Mouse (Mus musculus): ENCODE measurements around the gene Rps24. TPM values are rescaled to one million over a fixed set of nuclear protein-coding genes. Genes with fewer than 3 reads are reported as not detected.
"Not testable (repeated sequence)": the region's sequence is repeated elsewhere in the genome, so short reads cannot be mapped to it uniquely, and the experiment has no call there.

Rps24 gene
- 843 and 907 TPM in 2 replicates for total RNA-seq (2015; ENCODE audit: low replicate concordance)
- total RNA-seq (2017; ENCODE audit: low replicate concordance), result 584 and 753 TPM in 2 replicates

DNA sequence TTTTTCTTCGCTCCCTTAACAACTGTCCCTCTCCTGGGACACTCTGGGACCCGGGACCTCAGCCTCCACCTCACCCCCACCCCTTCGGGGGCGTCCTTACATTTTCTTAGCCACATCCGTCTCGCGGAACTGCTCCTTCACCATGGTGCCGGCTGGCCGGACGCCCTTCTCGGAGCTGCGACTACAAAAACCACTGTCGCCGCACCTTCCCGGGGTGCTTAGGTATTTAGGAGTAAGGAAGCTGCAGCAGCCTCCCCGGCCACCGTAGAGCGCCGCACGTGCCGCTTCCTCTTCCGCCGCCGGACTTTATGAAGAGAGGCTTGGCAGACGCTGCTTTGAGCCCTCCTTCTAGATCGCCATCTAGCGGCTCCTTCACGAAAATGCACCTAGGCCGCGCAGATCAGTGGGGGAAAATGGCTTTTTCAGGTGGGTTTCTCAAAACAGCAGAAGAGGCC, at the start of gene Rps24, which contains the start of gene Polr3a:
Gene Rps24, plus strand, starts transcription at position 353 of the 455 bp plus-strand sequence.
Gene Polr3a, minus strand, starts transcription at position 286 of the 455 bp plus-strand sequence.
- peak; percentile 81 for ATAC-seq (replicated peaks; ENCODE audit: low FRiP score, poor library complexity, severe bottlenecking)

DNA sequence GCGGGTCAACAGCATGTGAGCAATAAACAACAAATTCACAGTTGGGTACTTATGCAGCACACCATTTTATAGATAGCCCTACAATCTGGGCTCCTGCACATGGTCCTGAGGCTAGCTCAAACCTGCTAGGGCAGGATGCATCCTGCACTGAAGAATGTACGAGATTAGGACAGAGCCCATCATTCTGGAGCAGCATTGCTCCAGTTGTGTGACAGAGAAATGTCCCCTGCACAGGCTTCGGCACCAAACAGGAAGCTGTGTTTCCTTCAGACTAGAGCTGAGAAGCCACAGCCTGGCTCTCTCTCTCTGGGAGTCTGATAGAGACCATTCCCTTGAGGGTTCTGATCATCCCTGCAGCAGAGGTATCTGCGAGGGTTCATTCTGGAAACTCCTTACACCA, 43.4 kb upstream of the Rps24 start:
- not testable (repeated sequence) for ATAC-seq (replicated peaks; ENCODE audit: low FRiP score, poor library complexity, severe bottlenecking)

DNA sequence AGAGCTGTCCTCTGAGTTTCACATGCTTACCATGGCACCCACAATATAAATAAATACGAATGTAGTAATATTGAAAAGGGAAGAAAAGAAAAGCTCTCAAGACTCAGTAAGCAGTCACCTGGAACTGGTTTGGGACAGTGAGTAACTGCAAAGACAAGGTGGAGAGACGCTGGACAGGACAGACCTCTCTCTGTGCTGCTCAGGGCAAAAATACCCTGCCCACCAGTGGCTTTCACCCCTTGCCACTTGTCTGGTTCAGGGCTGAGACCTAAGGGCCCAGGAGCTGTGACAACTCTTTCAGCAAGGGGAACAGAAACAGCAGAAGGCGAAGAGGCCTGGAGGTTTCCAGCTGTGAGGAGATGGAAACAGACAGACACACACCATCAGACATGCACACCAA, 28.7 kb upstream of the Rps24 start:
- ATAC-seq (replicated peaks; ENCODE audit: low FRiP score, poor library complexity, severe bottlenecking), result no peak

DNA sequence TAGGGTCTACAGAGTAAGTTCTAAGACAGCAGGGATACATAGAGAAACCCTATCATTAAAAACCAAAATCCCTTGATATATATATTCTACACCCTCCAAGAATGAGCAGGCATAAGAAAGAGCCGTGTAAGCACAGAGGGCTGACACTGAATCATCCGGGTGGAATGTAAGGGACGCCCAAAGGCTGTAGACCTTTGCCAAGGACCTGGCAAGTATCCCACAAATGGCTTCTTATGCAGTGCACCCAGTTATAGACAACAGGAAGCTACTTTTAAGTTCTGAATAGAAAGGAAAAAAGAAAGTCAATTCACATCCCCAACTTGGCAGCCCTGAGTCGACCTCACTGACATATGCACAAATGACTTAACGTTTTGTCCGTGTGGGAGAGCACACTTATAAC, 18.1 kb upstream of the Rps24 start:
- no peak for ATAC-seq (replicated peaks; ENCODE audit: low FRiP score, poor library complexity, severe bottlenecking)

DNA sequence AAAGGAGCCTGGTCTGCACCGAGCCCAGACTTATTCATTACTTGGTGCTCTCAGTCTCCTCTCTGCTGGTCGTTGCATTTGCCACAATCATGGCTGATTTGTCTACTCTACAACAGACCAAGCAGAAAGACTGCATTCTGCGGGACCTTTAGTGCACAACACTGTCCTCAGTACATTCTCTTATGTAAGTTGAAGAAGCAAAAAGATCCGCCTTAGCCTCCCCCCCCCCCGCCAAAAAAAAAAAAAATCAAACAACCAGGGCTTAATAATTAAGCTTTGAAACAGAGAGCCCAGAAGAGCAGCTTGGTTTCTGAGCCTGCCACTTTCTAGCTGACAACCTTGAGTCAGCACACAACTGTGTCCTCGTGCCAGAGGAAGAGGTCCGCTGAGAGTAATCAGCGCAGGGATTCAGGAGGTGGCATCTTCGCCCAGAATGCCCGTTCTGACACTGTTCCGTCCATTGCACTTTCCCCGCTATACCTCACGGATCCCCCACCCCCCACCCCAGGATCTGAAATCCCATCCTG, 621 bp upstream of the Rps24 start:
- no peak for ATAC-seq (replicated peaks; ENCODE audit: low FRiP score, poor library complexity, severe bottlenecking)

DNA sequence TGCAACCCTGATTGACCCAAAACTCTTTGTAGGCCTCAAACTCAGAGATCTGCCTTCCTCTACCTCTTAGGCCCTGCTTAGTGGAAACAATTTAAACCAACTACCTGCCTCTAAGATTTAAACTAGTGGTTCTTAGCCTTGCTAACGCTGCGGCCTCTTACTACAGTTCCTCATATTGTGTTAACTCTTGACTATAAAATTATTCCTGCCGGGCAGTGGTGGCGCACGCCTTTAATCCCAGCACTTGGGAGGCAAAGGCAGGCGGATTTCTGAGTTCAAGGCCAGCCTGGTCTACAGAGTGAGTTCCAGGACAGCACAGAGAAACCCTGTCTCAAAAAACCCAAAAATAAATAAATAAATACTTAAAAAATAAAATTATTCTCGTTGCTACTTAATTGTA, 2.8 kb downstream of the Rps24 start:
- ATAC-seq (replicated peaks; ENCODE audit: low FRiP score, poor library complexity, severe bottlenecking), result not testable (repeated sequence)

DNA sequence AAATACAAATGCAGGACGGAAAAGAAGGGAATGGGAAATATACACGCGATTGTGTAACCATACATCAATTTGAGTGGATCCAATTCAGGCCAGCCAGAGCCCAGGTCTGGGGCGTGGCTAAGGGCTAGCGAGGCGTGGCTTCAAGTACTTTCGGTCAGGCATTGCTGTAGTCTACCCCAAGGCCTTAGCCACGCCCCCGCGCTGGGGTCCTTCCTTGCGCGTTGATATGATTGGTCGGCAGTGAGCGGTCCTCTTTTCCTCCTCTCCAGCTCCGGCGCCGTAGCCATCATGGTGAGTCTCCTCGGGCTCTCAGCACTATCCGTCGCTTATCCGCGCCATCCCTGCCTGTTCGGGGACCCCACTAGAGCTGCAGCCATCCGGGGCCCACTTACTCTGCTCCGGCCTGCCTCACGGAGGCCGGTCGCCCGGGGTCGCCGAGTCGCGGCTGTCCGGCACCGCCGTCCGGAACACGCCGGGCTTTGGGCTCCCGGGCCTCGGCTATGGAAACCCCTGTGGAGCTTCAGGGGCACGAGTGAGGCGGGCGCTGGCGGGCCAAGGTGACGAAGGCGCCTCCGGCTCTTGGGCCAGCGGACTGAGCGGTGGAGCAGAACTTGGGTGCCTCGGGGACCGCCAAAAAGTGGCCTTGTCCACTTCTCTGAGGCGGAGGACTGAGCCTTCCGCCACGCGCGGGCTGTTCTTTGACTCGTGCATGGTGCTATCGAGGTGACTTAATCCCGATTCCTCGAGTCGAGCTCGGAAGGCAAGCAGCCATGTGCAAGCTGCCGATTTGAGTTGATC, 3.7 kb downstream of the Rps24 start:
- peak; percentile 93 for ATAC-seq (replicated peaks; ENCODE audit: low FRiP score, poor library complexity, severe bottlenecking)

DNA sequence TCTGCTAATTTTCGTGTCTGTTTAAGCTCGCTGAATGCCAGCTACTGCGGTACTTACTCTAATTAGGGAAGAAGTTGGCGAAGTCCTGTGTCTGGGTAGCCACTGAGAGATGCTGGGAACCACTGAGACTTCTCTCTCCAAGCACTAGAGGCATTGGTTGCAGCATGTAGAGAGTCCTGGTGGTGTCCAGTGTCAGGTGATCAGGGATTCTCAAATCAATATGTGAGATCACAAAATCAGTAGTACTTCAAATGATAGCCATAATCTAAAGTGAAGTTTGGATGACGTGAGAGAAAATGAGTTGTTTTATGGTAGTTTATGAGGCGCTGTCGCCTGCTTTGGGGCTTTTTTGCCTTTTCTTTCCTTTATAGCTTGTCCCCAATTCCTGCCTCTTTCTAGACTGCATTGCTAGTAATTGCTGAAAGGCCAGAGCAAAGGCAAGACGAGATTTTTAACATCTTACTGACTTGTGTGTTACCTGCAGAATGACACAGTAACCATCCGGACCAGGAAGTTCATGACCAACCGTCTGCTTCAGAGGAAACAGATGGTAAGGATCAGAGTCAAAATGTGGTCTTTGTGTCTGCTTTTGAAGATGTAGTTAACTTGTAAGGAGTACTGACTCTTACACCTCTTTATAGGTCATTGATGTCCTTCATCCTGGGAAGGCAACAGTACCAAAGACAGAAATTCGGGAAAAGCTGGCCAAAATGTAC, 4.5 kb downstream of the Rps24 start:
- no peak for ATAC-seq (replicated peaks; ENCODE audit: low FRiP score, poor library complexity, severe bottlenecking)

DNA sequence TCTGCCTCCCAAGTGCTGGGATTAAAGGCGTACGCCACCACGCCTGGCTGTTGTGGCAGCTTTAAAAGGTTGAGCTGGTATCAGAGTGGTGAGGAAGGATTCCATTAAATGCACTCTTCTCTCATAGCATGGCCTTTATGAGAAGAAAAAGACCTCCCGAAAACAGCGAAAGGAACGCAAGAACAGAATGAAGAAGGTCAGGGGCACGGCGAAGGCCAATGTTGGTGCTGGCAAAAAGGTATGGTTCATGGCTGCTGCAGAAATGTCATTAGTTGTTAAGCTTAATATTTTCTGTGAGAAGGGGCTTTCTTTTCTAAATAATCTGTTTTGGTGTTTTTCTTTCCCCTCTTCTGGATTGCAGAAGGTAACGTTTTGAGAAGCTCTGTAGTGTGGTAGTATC, 6.3 kb downstream of the Rps24 start:
- no peak for ATAC-seq (replicated peaks; ENCODE audit: low FRiP score, poor library complexity, severe bottlenecking)

DNA sequence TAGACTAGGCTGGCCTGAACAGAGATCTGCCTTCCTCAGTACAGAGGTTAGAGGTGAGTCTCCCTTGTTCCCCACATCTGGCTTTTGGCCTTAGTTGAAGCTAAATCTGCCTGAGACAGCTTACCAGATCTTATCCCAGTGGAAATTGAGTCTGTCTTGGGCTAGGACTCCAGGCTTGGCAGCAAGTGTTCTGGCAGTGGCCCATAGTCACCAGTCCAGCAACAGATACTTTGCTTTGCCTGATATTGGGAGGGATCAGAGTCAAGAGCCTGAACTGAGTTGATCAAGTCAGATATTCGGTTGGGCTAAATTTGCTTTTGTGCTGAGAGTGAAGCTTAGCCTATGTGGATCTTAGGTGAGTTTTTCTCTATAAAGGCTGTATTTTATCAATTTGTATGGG, 9.6 kb downstream of the Rps24 start:
- ATAC-seq (replicated peaks; ENCODE audit: low FRiP score, poor library complexity, severe bottlenecking), result no peak

DNA sequence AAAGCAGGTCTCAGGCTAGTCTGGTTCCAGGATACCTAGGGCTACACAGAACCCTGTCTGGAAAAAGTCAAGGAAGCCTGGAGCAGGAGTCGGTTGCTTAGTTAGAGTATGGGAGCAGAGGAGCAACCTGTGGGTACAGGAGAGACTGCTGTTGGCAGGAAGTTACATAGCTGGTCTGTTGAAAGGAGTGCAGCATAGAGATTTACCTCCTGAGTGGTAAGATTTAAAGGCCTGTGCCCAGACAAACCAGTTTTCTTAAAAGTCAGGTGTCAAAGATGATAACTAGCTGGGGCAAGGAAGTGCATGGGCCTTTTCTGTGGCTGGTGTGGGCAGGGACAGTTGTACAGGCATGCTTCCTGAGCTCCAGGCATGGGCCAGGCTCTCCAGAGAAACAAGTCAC, 10.5 kb downstream of the Rps24 start:
- no peak for ATAC-seq (replicated peaks; ENCODE audit: low FRiP score, poor library complexity, severe bottlenecking)

DNA sequence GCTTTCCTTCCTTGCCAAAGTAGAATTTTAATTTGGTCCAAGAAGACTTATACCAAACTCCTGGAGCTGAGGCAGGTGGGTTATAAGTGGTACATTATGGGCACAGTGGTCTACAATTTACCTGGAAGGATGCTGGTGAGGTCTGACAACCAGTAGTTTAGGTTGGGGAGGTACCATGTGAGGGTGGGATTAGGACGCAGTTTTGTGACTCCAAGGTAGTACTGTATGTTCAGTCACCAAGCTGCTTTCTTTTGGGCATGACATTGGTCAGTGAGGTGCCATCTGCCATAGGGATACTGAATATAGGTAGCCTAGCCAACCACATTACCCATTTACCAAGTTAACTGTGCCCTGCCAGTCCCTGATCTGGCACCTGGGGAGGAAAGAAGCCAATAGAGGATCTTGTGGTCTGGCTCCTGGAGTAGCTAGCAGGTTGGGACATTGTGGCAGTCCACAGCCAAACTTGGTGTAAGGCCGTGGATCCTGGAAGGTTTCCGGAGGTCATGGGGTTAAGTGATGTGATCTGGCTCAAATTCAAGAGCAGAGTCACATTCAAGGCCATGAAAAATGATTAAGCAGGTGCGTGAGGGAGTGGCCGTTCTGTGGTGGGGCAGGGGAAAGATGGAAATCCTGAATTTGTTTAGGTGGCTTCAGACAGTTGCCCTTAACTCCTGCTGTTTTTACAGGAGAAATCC, 11.8 kb downstream of the Rps24 start:
- no peak for ATAC-seq (replicated peaks; ENCODE audit: low FRiP score, poor library complexity, severe bottlenecking)

DNA sequence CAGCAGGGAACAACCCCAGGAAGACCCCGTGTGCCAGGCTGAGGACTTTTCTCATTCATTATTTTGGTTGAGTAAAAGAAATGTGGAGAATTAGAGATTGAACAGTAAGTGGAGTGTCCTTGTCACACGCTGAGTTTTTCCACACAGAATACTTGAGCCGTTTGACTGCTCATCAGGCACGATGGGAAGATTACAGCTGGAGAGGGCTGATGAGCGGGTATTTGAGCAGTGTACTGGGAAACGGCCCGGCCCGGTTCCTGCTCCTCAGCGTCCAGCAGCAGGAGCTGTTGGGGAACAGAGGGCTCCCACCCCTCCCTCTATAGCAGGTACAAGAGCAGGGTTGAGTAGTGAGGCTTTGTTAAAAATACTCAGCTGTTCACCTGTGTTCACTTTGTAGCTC, 12.6 kb downstream of the Rps24 start:
- ATAC-seq (replicated peaks; ENCODE audit: low FRiP score, poor library complexity, severe bottlenecking), result no peak

DNA sequence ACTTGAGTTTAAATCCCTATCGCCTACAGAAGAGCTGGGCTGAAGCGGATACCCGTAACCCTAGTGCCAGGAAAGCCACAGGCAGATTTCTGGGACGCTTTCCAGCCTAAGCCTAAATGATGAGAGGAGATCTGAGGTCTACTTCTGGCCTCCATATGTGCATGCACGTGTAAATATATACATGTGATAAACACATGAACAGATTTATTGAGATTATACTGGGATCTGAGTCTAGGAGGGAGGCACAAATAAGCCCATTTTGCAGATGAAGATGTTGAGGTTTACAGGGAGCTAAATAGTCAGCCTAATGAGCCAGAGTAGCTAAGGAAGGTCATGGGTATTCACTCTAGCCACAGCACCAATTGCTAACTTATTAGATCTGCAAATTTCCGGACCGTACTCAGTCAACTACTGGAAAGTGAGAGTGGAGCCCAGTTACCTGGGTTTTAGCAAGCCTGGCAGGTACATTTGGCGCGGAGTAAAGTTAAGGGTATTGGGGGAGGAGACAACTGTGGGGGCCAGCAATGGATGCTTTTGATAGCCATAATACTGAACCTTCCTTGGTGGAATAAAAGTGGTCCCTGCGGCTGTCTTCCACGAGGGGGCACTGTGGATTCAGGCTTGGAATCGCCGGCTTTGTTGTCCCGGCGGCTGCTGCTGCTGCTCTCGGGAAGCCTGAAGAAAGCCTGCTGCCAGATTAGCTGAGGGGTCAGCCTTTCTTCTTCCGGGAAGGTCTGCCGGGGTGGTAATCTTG, 13.3 kb downstream of the Rps24 start:
- no peak for ATAC-seq (replicated peaks; ENCODE audit: low FRiP score, poor library complexity, severe bottlenecking)

DNA sequence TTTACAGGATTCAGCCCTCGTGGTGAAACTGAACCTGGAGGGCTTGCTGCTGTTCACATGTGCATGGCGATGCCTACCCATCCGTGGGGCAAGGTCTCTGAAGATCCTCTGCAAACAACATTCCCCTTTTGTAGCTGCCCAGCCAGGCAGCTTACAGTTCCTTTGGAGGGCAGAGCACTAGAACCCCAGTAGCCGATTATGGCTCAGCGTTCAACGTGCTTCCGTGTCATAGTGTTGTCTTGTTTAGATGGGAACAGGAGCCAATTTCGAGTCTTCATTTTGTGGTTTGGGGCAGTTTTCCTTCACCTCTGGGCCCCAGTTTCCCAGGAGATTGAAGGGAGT, 13.9 kb downstream of the Rps24 start:
- ATAC-seq (replicated peaks; ENCODE audit: low FRiP score, poor library complexity, severe bottlenecking), result no peak

DNA sequence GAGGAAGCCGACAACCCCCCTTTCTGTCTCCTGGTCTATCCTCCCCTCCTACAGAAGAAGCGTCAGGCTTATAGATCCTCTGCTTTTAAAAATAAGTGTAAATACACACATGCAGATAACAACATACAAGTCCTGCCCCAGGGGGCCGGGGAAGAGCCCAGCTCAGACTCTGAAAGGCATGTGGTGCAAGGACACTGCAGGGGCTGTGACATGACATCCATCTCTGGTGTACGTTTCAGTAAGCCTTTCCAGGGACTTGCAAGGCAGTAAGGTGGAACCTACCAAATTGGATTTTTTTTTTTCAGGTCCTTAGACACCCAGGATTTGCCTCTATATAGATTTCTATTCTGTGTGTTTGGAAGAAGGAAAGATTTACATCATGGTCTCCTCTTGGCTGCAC, 14.3 kb downstream of the Rps24 start:
- ATAC-seq (replicated peaks; ENCODE audit: low FRiP score, poor library complexity, severe bottlenecking), result no peak

DNA sequence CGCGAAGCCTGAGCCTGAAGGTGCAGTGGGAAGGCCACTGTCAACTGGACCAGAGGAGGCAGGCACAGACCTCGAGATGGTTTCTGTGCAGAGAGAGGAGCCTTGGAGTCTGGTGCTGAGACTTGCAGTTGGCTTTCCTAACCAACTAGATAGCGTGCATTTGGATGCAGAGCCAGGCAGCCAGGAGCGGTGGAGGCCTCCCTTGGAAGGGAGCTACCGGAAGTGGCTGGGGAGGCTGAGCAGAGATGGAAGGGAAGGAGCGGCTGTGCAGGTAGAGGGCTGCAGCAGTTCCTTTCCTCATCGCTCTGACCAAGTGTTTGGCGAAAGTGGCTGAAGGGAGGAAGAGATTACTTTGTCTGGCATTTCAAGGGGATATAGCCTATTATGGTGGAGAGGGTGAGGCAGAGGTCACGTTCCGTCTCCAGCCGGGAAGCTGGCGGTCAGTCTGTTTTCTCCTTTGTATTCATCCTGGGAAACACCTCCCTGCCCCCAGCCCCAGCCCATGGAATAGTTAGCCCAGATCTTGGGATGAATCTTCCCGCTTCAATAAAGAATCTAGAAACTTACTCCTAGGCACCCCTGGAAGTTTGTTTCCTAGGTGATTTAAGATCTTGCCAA, 20.6 kb downstream of the Rps24 start:
- no peak for ATAC-seq (replicated peaks; ENCODE audit: low FRiP score, poor library complexity, severe bottlenecking)

DNA sequence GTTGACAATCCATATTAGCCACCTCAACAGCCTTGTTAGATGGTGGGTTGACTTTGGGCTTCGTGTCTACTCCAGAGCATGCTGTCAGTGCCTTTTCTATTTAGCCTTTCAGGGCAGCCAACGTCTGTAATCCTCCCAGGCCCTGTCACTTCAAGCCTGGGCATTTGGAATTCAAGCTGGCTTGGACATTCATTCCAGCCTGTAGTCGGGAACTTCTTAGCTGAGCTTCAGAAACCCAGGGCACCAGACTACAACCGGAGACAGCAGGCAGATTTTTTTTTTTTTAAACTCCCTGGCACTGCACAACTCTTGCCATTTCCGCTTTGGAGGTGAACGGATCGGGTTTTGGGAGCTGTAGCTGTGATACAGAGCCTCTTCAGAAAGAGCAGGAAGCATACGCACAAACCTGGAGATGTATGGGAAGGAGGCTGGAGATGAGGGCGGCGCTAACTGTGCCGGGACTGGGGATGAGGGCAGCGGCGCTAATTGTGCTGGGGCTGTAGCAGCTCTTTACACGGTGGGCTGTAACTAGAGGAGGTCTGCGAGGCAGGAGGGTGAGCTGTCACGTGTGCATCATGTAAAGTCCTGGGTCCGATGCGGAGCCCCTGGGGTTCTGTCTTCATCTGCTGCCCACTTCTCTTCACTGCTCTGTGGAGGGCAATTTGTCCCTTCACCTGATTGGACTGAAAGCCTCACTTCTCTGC, 21.3 kb downstream of the Rps24 start:
- ATAC-seq (replicated peaks; ENCODE audit: low FRiP score, poor library complexity, severe bottlenecking), result no peak

DNA sequence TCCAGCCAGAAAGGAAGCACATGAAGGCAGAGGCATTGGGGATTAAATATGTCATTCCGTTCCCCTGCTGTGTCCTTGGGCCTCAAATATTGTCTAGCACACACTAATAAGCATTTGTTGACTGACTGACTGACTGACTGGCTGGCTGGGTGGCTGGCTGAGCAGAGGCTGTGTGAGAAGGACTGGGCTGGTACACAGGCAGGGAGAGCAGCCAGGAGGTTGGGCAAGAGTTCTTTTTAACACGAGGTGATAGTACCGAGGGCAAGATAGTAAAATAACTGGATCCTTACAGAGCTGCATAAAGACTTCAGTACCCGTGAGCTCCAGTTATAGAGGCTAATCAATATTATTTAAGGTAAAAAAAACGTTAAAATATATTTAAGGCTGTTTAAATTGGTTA, 22.6 kb downstream of the Rps24 start:
- ATAC-seq (replicated peaks; ENCODE audit: low FRiP score, poor library complexity, severe bottlenecking), result no peak

Measured in erythroblast, adult 5-6 weeks (primary cell).